Mouse (Mus musculus): ENCODE measurements around the gene Fam19a2. TPM values are rescaled to one million over a fixed set of nuclear protein-coding genes. Genes with fewer than 3 reads are reported as not detected.
A peak's percentile ranks its signal among the peaks of the same experiment; 100 is the strongest.

The Fam19a2 gene
- polyA plus RNA-seq, 1 experiment from 2014 or later, result 0.51 TPM

DNA sequence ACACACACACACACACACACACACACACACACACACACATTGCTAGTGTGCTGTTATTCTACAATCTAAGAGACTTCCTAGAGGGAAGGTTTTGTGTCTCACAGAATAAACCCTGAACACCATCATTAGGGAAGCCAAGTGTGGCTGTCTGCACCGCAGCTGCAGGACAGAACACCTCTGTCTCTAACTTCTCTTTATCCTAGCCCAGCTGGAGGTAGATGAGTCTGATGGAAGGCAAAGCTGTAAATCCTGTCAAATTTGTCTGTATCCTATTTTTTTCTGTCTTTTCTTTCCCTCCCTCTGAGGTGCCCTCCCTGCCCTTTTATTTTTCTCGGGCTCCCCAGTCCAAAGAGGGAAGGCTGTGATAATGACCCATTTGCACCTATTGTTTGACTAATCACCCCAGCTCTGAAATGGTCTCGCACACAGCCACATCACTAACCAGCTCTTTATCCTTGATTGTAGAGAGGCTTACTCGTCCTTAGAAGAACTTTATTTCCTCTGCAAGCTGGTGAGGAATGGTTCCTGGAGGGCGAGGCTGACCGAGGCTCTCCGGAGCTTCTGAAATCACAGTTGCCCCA lies 414.6 kb downstream of the Fam19a2 start:
- Histone ChIP-seq H3K27me3 (ENCODE audit: control insufficient read depth, insufficient read depth, low read length) (no peaks in the 10 kb centered on the region), H3K27ac (replicated peaks in 1 of 2; ENCODE audit: control insufficient read depth in 1 of 2, insufficient read depth in 1 of 2, low read depth in 2 of 2, low read length in 2 of 2) (no peak overlapping the region), H3K4me3 (ENCODE audit: control insufficient read depth in 1 of 2, insufficient read depth in 1 of 2, low read depth in 1 of 2, low read length in 2 of 2) (no peak overlapping the region), H3K4me1 (ENCODE audit: control insufficient read depth in 2 of 2, insufficient read depth in 2 of 2, low read length in 2 of 2) (no peaks in the 10 kb centered on the region), H3K36me3 (ENCODE audit: control insufficient read depth, insufficient read depth, low read length) (no peaks in the 10 kb centered on the region), H3K4me2 (ENCODE audit: low read length) (no peak overlapping the region), H3K9me3 (ENCODE audit: control insufficient read depth, low read length) (no peaks in the 10 kb centered on the region), H3K9ac (ENCODE audit: low read length) (no peak overlapping the region)
- no peak for ATAC-seq (ENCODE audit: insufficient number of reproducible peaks, insufficient read depth, low FRiP score, low read depth)
- 16% methylated on average over 7 of the region's 7 CpGs for WGBS

DNA sequence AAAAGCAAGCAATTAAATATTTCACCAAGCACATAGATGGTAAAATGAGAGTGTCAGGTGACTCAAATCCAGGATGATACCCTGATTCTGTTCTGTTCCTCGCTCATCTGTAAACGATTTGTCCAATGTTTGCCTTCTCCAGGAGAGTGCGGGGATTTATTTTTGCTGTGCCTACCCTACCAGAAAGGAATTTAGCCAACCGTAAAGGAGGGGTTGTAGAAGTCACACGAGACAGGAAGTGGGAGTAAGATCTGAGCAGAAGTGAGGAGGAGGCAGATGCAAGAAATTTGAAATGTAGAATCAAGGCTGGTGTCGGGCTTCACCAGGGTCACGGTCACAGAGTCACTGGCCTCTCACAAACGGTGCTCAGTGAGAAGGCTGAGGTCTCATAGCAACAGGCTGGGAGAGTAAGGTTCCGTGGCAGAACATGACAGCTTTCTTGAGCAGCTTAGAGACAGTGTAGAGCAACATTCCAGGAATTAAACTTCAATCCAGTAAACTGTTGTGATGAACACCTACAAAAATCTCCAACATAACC lies 419.0 kb downstream of the Fam19a2 start:
- WGBS, result 62% methylated on average over 9 of the region's 9 CpGs
- Histone ChIP-seq H3K27me3 (ENCODE audit: control insufficient read depth, insufficient read depth, low read length) (no peaks in the 10 kb centered on the region), H3K36me3 (ENCODE audit: control insufficient read depth, insufficient read depth, low read length) (no peaks in the 10 kb centered on the region), H3K9ac (ENCODE audit: low read length) (no peak overlapping the region), H3K27ac (replicated peaks in 1 of 2; ENCODE audit: control insufficient read depth in 1 of 2, insufficient read depth in 1 of 2, low read depth in 2 of 2, low read length in 2 of 2) (no peak overlapping the region), H3K9me3 (ENCODE audit: control insufficient read depth, low read length) (no peaks in the 10 kb centered on the region), H3K4me1 (ENCODE audit: control insufficient read depth in 2 of 2, insufficient read depth in 2 of 2, low read length in 2 of 2) (no peaks in the 10 kb centered on the region), H3K4me3 (ENCODE audit: control insufficient read depth in 1 of 2, insufficient read depth in 1 of 2, low read depth in 1 of 2, low read length in 2 of 2) (no peak overlapping the region), H3K4me2 (ENCODE audit: low read length) (no peak overlapping the region)
- ATAC-seq (ENCODE audit: insufficient number of reproducible peaks, insufficient read depth, low FRiP score, low read depth), result no peak

DNA sequence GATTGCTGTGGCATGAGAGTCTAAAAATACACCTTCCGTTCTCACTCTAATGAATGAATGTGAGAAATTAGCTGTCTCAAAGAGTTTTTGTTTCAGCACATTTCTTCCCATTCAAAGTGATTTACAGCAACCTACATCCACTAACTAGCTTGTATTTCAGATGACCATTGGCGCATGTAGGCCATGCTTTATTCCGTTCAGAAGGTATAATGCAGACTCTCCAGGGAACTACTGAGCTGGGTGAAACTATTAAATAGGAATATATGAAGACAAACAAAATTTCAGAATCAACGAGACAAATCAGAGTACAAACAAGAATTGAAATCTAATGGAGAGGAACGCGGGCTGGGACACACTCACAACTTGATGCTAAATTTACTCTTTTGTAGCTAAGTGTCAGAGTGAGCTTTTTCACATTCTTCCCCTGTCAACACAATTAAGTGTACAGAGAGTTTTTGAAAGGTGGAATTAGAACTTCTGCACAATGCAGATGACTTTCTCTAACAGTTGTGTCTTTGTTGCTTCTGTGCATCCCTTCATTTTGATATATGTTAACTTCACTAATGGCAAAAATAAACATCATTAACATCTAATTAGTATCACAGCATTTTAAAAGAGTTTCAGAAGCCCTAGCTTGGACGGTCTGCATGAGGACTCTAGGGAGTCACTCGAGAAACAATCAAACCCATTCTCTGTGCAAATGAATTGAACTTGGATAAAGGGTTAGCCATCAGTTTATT lies 428.6 kb downstream of the Fam19a2 start:
- no peak overlapping the region; a peak in 1 of 4 replicates for H3K27ac ChIP-seq (replicated peaks in 1 of 2; ENCODE audit: control insufficient read depth in 1 of 2, insufficient read depth in 1 of 2, low read depth in 2 of 2, low read length in 2 of 2)
- H3K9me3 ChIP-seq (ENCODE audit: control insufficient read depth, low read length), result no peaks in the 10 kb centered on the region
- no peak for ATAC-seq (ENCODE audit: insufficient number of reproducible peaks, insufficient read depth, low FRiP score, low read depth)
- no peak overlapping the region for H3K4me3 ChIP-seq (ENCODE audit: control insufficient read depth in 1 of 2, insufficient read depth in 1 of 2, low read depth in 1 of 2, low read length in 2 of 2)
- peaks cover 0 to 9% of the 10 kb centered on the region in 2 experiments; a peak in 3 of 4 replicates for H3K4me1 ChIP-seq (ENCODE audit: control insufficient read depth in 2 of 2, insufficient read depth in 2 of 2, low read length in 2 of 2)
- H3K36me3 ChIP-seq (ENCODE audit: control insufficient read depth, insufficient read depth, low read length), result no peaks in the 10 kb centered on the region
- H3K9ac ChIP-seq (ENCODE audit: low read length), result no peak overlapping the region
- peak overlapping the region; percentile 19; the same call in 1 of the 2 replicates for H3K4me2 ChIP-seq (ENCODE audit: low read length)
- H3K27me3 ChIP-seq (ENCODE audit: control insufficient read depth, insufficient read depth, low read length), result no peaks in the 10 kb centered on the region
- 48% methylated on average over 8 of the region's 8 CpGs for WGBS

DNA sequence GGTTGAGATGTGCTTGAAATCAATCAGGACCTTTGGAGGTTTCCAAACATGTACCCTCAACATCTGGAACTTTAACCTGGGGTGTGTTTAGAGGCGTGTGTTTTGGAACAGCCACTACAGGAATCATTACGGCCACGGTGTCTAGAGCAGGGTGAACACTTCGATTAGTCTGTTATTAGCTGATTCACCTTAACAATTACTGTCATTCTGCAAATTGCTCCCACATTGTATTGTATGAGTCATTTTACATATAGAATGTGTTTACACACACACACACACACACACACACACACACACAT lies 429.1 kb downstream of the Fam19a2 start:
- Histone ChIP-seq H3K4me2 (ENCODE audit: low read length) (no peak overlapping the region), H3K9me3 (ENCODE audit: control insufficient read depth, low read length) (no peaks in the 10 kb centered on the region), H3K36me3 (ENCODE audit: control insufficient read depth, insufficient read depth, low read length) (no peaks in the 10 kb centered on the region), H3K4me3 (ENCODE audit: control insufficient read depth in 1 of 2, insufficient read depth in 1 of 2, low read depth in 1 of 2, low read length in 2 of 2) (no peak overlapping the region), H3K9ac (ENCODE audit: low read length) (no peak overlapping the region), H3K27me3 (ENCODE audit: control insufficient read depth, insufficient read depth, low read length) (no peaks in the 10 kb centered on the region), H3K4me1 (ENCODE audit: control insufficient read depth in 2 of 2, insufficient read depth in 2 of 2, low read length in 2 of 2) (peaks cover 0 to 9% of the 10 kb centered on the region in 2 experiments; a peak in 3 of 4 replicates), H3K27ac (replicated peaks in 1 of 2; ENCODE audit: control insufficient read depth in 1 of 2, insufficient read depth in 1 of 2, low read depth in 2 of 2, low read length in 2 of 2) (no peak overlapping the region)
- 83% methylated on average over 4 of the region's 4 CpGs for WGBS
- no peak for ATAC-seq (ENCODE audit: insufficient number of reproducible peaks, insufficient read depth, low FRiP score, low read depth)

DNA sequence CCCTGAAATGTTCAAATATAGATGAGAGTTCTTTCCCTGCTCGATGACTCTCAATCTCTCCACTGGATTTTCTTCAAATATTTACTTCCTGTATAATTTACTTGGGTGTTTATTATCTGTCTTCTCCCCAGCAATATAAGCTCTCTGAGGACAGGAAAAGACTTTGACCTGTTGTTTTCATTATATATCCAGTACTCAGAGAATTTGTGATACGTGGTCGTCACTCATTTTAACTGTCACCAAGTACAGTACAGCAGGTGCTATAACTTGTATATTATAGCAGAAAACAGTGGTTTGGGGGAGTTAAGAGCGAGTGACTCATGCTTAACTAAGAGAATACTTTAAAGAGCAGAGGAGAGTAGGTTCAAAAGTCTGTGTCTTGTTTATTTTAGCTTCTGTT lies 438.8 kb downstream of the Fam19a2 start:
- Histone ChIP-seq H3K9me3 (ENCODE audit: control insufficient read depth, low read length) (no peaks in the 10 kb centered on the region), H3K27me3 (ENCODE audit: control insufficient read depth, insufficient read depth, low read length) (no peaks in the 10 kb centered on the region), H3K4me2 (ENCODE audit: low read length) (no peak overlapping the region), H3K4me3 (ENCODE audit: control insufficient read depth in 1 of 2, insufficient read depth in 1 of 2, low read depth in 1 of 2, low read length in 2 of 2) (no peak overlapping the region), H3K4me1 (ENCODE audit: control insufficient read depth in 2 of 2, insufficient read depth in 2 of 2, low read length in 2 of 2) (no peaks in the 10 kb centered on the region), H3K36me3 (ENCODE audit: control insufficient read depth, insufficient read depth, low read length) (no peaks in the 10 kb centered on the region), H3K27ac (replicated peaks in 1 of 2; ENCODE audit: control insufficient read depth in 1 of 2, insufficient read depth in 1 of 2, low read depth in 2 of 2, low read length in 2 of 2) (no peak overlapping the region), H3K9ac (ENCODE audit: low read length) (no peak overlapping the region)
- no peak for ATAC-seq (ENCODE audit: insufficient number of reproducible peaks, insufficient read depth, low FRiP score, low read depth)
- 82% methylated on average over 4 of the region's 4 CpGs for WGBS

DNA sequence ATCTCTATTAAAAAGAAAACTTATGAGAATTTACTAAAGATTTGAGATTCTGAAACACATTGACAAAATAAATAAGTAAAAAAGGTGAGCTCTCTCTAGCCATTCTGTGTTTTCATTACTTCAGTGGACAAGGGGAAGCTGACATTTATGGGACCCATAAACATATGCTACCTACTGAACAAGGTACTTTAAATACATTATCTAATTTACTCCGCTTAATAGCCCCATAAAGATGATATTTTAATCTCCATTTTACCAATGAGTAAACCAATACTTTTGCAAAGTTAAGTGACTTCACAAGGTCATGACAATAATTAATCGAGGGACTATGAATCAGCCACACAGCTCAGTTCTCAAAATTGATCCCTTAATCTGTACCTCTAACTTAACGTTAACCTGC lies 443.2 kb downstream of the Fam19a2 start:
- no peaks in the 10 kb centered on the region for H3K9me3 ChIP-seq (ENCODE audit: control insufficient read depth, low read length)
- no peak for ATAC-seq (ENCODE audit: insufficient number of reproducible peaks, insufficient read depth, low FRiP score, low read depth)

DNA sequence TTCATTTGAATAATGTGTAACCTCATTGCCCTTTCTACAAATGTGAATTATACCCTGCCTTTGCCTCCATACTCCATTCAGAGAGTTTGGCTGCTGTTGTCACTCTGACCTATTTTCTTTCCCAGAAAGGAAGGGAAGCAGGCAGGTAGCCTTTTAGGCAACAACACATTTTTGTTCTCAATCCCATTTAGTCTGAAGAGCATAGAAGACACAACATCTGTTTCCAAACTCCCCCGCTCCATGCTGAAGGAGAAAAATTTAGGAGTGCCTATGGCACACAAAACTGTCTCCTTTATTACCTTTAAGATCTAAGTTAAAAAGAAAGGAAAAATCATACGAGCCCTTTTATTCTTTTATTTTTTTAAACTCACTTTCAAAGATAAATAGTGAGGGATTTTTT lies 446.9 kb downstream of the Fam19a2 start:
- Histone ChIP-seq H3K36me3 (ENCODE audit: control insufficient read depth, insufficient read depth, low read length) (no peaks in the 10 kb centered on the region), H3K9ac (ENCODE audit: low read length) (no peak overlapping the region), H3K4me1 (ENCODE audit: control insufficient read depth in 2 of 2, insufficient read depth in 2 of 2, low read length in 2 of 2) (no peaks in the 10 kb centered on the region), H3K4me3 (ENCODE audit: control insufficient read depth in 1 of 2, insufficient read depth in 1 of 2, low read depth in 1 of 2, low read length in 2 of 2) (no peak overlapping the region), H3K9me3 (ENCODE audit: control insufficient read depth, low read length) (no peaks in the 10 kb centered on the region), H3K27me3 (ENCODE audit: control insufficient read depth, insufficient read depth, low read length) (no peaks in the 10 kb centered on the region), H3K4me2 (ENCODE audit: low read length) (no peak overlapping the region), H3K27ac (replicated peaks in 1 of 2; ENCODE audit: control insufficient read depth in 1 of 2, insufficient read depth in 1 of 2, low read depth in 2 of 2, low read length in 2 of 2) (no peak overlapping the region)
- WGBS, result 83% methylated on average over 2 of the region's 2 CpGs
- ATAC-seq (ENCODE audit: insufficient number of reproducible peaks, insufficient read depth, low FRiP score, low read depth), result no peak

More for the DNA sequence above, 443.2 kb downstream of the Fam19a2 start:
- H3K4me1 ChIP-seq (ENCODE audit: control insufficient read depth in 2 of 2, insufficient read depth in 2 of 2, low read length in 2 of 2), result no peaks in the 10 kb centered on the region
- no peaks in the 10 kb centered on the region for H3K36me3 ChIP-seq (ENCODE audit: control insufficient read depth, insufficient read depth, low read length)
- H3K4me2 ChIP-seq (ENCODE audit: low read length), result no peak overlapping the region
- H3K27ac ChIP-seq (replicated peaks in 1 of 2; ENCODE audit: control insufficient read depth in 1 of 2, insufficient read depth in 1 of 2, low read depth in 2 of 2, low read length in 2 of 2), result no peak overlapping the region
- WGBS, result 94% methylated on average over 3 of the region's 3 CpGs
- H3K9ac ChIP-seq (ENCODE audit: low read length), result no peak overlapping the region
- H3K27me3 ChIP-seq (ENCODE audit: control insufficient read depth, insufficient read depth, low read length), result no peaks in the 10 kb centered on the region
- H3K4me3 ChIP-seq (ENCODE audit: control insufficient read depth in 1 of 2, insufficient read depth in 1 of 2, low read depth in 1 of 2, low read length in 2 of 2), result no peak overlapping the region

Measured in heart, embryonic 14.5 days (tissue).